Mouse (Mus musculus): ENCODE results near the gene Fam149b. TPM values are rescaled to one million over a fixed set of nuclear protein-coding genes. Genes with fewer than 3 reads are reported as not detected.

The Fam149b gene
- polyA plus RNA-seq, 1 experiment from 2014 or later = 28.6 TPM

DNA sequence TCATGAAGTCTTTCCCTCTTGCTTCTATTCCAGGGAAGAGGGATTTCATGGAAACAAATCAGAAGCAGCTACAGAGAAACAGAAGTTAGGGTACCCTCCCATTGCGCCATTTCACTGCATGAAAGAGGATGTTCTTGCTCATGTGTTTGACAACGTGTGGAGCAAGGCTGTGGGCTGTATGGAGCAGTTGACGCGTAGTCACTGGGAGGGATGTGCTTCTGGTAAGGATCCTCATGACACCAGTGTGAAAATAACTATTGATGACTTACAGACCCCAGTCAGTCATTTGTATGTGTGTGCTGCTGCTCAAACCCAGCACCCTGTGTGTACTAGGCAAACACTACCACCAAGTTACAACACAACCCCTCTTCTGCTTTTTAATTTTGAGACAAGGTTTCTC is 15.3 kb downstream of the Fam149b start:
- Histone ChIP-seq H3K27me3 (replicated peaks) (no peaks in the 10 kb centered on the region), H3K36me3 (peaks cover 41% of the 10 kb centered on the region), H3K4me3 (replicated peaks) (no peak overlapping the region), H3K4me1 (no peaks in the 10 kb centered on the region), H3K27ac (no peak overlapping the region), H3K9ac (no peak overlapping the region), H3K9me3 (no peaks in the 10 kb centered on the region), H3K4me2 (no peak overlapping the region)
- no peak for ATAC-seq (ENCODE audit: insufficient read depth, low FRiP score, low read depth)
- 92% methylated on average over 4 of the region's 4 CpGs for WGBS

DNA sequence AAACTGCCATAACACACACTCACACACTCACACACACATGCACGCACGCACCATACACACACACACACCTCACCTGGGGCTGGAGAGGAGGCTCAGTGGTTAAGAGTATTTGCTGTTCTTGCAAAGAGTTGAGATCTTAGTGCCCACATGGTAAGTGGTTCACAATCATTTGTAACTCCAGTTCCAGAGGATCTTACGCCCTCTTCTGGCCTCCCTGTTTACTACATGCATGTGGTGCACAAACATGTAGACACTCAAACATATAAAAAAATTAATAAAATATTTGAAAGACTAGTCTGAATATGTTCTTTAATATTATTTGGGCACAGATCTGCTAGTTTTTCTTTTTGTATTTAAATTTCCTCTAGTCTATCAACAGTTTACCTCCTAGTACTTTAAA is 20.3 kb downstream of the Fam149b start:
- Histone ChIP-seq H3K9ac (no peak overlapping the region), H3K27ac (no peak overlapping the region), H3K9me3 (no peaks in the 10 kb centered on the region), H3K4me2 (no peak overlapping the region), H3K4me1 (no peaks in the 10 kb centered on the region), H3K27me3 (replicated peaks) (no peaks in the 10 kb centered on the region), H3K4me3 (replicated peaks) (no peak overlapping the region), H3K36me3 (peaks cover 16% of the 10 kb centered on the region)
- ATAC-seq (ENCODE audit: insufficient read depth, low FRiP score, low read depth) = no peak
- 92% methylated on average over 3 of the region's 3 CpGs for WGBS

DNA sequence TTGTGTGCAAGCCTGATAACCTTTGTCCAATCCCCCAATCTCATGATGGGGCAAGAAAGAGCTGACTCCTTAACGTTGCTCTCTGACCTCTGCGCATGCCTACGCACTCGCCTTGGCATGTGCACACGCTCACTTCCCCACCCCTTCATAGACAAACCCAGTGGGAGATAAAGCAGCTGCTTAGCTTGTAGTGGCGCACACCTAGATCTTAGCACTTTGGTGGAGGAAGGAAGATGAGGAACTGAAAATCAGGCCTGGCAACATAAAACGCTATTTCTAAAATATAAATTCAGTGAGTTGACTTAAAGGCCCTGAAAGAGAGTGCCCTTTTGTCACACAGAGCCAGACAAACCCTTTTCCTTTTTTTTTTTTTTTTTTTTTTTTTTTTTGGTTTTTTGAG is 22.8 kb downstream of the Fam149b start:
- Histone ChIP-seq H3K9me3 (no peaks in the 10 kb centered on the region), H3K27me3 (replicated peaks) (no peaks in the 10 kb centered on the region), H3K36me3 (peaks cover 20% of the 10 kb centered on the region), H3K4me3 (replicated peaks) (no peak overlapping the region), H3K4me2 (no peak overlapping the region), H3K4me1 (no peaks in the 10 kb centered on the region), H3K9ac (no peak overlapping the region), H3K27ac (no peak overlapping the region)
- 82% methylated on average over 7 of the region's 7 CpGs for WGBS
- ATAC-seq (ENCODE audit: insufficient read depth, low FRiP score, low read depth) = no peak

DNA sequence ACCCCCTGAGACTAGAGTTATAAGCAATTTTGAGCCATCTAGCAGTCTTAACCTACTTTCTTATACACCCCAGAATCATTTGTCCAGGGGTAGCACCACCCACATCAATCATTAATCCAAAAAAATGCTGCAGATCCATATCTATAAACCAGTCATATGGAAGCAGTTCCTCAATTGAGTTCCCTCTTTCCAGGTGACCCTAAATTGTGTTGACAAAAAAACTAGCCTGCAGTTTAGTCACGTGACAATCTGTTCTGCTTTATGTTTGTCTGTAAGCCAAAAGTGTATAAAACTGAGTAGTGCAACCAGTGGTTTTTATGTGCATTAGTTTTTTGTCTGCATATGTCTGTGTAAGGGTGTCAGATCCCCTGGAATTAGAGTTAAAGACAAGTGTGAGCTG is 23.9 kb downstream of the Fam149b start:
- Histone ChIP-seq H3K9ac (no peak overlapping the region), H3K4me2 (no peak overlapping the region), H3K27me3 (replicated peaks) (no peaks in the 10 kb centered on the region), H3K4me3 (replicated peaks) (no peak overlapping the region), H3K4me1 (no peaks in the 10 kb centered on the region), H3K9me3 (no peaks in the 10 kb centered on the region), H3K27ac (no peak overlapping the region), H3K36me3 (peaks cover 20% of the 10 kb centered on the region)
- no peak for ATAC-seq (ENCODE audit: insufficient read depth, low FRiP score, low read depth)
- 80% methylated on average over 1 of the region's 1 CpGs for WGBS

DNA sequence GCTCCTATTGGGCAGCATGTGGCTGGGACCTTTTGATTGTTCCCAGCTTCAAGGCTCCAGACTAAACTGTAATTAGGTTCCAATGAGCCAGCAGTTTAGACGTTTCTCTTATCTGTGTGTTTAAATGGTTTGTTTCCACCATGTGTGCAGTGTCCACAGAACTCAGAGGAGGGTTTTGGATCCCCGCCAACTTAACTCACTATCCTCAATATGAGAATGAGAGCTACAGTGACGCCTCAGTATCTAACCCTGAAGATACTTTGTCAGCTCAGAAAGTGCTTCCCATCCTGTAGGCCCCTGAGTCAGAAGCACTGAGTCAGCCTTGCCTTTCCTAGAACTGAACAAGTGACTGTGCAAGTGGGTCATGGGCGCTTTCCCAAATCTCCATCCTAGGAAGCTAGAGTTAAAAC is 29.2 kb downstream of the Fam149b start:
- Histone ChIP-seq H3K27me3 (replicated peaks) (no peaks in the 10 kb centered on the region), H3K9me3 (no peaks in the 10 kb centered on the region), H3K4me2 (no peak overlapping the region), H3K9ac (no peak overlapping the region), H3K4me3 (replicated peaks) (no peak overlapping the region), H3K27ac (no peak overlapping the region), H3K4me1 (no peaks in the 10 kb centered on the region), H3K36me3 (peaks cover 17% of the 10 kb centered on the region)
- WGBS = 53% methylated on average over 4 of the region's 4 CpGs
- no peak for ATAC-seq (ENCODE audit: insufficient read depth, low FRiP score, low read depth)

DNA sequence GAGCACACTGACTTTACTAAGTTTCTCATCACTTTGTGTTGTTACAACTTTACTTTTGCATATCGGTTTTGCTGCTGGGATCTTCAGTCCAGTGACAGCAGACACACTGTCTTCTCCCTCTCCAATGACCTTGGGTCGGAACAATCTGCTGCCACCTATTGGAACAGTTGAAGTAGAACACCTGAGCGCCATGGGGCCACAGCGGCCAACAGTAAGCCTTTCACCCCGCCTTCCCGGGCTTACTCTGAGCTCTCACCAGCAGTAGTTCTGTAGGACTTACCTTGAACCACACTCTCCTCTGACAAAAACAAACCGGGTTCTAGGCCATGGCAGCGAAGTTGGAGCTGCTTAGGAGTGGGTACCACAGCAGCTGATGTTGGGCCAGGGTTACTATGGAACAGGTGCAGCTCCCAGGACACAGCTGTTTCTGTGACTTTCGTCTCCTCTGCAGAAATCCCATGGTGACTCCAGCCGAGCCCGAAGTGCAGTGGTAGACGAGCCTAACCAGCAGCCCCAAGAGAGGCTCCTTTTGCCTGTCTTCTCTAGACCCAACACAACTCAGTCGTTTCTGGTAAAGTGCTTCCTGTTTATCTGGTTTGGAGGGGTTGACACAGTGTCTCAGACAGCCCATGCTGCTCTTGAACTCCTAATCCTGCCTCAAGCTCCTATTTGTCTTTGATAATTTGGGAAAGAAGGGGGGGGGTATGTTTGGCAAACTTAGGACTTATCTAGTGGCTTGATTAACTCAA is 30.5 kb downstream of the Fam149b start:
- no peak overlapping the region for H3K4me2 ChIP-seq
- no peaks in the 10 kb centered on the region for H3K4me1 ChIP-seq
- peak; percentile 63; the same call in 1 of the 2 replicates for ATAC-seq (ENCODE audit: insufficient read depth, low FRiP score, low read depth)
- no peaks in the 10 kb centered on the region for H3K27me3 ChIP-seq (replicated peaks)
- no peak overlapping the region for H3K4me3 ChIP-seq (replicated peaks)
- H3K36me3 ChIP-seq = peaks cover 22% of the 10 kb centered on the region
- H3K9ac ChIP-seq = no peak overlapping the region
- H3K27ac ChIP-seq = no peak overlapping the region
- no peaks in the 10 kb centered on the region for H3K9me3 ChIP-seq
- 35% methylated on average over 13 of the region's 13 CpGs for WGBS

DNA sequence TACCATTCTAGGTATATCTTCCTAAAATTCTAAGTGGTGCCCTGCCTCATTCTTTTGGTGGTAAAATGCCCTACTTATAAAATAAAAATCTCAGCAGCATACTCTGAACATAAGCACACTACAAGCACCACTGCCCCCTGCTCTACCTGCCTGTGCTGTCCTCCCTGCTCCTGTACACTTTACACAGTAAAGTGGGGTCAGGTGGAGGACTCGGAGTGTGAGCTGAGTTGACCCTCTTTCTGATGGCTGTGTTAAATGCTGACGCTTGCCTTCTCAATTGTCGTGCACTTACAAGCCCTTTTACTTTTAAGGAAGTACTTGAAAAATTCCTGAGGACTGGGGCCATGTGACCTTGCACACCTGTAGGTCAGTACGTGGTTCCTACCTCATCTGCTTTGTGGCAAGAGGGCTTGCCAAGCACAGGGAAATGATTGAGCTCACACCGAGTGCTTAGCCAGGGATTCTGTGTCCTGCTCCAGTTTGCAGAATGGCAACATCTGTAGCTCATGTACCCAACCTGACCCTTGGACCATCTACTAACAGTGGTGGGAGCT is 31.2 kb downstream of the Fam149b start:
- WGBS = 72% methylated on average over 5 of the region's 5 CpGs
- Histone ChIP-seq H3K27me3 (replicated peaks) (no peaks in the 10 kb centered on the region), H3K4me2 (no peak overlapping the region), H3K9ac (no peak overlapping the region), H3K9me3 (no peaks in the 10 kb centered on the region), H3K27ac (no peak overlapping the region), H3K4me1 (no peaks in the 10 kb centered on the region), H3K36me3 (peaks cover 23% of the 10 kb centered on the region), H3K4me3 (replicated peaks) (no peak overlapping the region)
- ATAC-seq (ENCODE audit: insufficient read depth, low FRiP score, low read depth) = no peak

DNA sequence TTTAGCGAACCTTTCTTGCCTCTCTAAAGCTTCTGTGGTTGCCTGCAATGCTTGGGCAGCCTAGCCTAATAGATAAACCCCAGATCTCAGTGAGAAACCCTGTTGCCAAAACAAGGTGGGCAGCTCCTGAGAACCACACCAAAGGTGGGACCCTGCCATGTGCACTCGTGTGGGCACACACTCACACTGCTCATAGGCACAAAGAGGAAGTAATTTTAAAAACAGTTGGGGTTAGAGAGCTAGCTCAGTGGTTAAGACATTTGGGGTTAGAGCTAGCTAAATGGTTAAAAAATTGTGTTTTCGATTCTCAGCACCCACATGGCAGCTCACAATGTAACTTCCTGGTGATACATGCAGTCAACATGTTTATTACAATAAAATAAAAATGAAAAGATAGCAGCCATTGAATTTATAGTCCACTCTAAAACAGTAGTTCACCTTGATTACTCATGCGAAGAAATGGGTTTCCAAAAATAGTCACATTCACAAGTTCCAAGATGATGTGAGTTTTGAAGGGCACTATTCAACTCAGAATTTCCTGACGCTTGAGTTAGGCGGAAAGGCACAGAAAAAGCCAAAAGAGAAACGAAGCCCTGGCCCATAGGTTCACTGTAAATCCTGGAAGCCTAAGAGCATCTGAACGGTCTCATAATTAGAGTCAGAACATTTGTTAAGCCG is 31.9 kb downstream of the Fam149b start:
- H3K4me1 ChIP-seq = no peaks in the 10 kb centered on the region
- H3K27me3 ChIP-seq (replicated peaks) = no peaks in the 10 kb centered on the region
- no peak for ATAC-seq (ENCODE audit: insufficient read depth, low FRiP score, low read depth)
- H3K4me3 ChIP-seq (replicated peaks) = no peak overlapping the region
- WGBS = 88% methylated on average over 9 of the region's 9 CpGs
- H3K36me3 ChIP-seq = peaks cover 20% of the 10 kb centered on the region; the same call in 1 of the 2 replicates
- H3K9ac ChIP-seq = no peak overlapping the region
- H3K9me3 ChIP-seq = no peaks in the 10 kb centered on the region
- no peak overlapping the region for H3K4me2 ChIP-seq
- no peak overlapping the region for H3K27ac ChIP-seq

DNA sequence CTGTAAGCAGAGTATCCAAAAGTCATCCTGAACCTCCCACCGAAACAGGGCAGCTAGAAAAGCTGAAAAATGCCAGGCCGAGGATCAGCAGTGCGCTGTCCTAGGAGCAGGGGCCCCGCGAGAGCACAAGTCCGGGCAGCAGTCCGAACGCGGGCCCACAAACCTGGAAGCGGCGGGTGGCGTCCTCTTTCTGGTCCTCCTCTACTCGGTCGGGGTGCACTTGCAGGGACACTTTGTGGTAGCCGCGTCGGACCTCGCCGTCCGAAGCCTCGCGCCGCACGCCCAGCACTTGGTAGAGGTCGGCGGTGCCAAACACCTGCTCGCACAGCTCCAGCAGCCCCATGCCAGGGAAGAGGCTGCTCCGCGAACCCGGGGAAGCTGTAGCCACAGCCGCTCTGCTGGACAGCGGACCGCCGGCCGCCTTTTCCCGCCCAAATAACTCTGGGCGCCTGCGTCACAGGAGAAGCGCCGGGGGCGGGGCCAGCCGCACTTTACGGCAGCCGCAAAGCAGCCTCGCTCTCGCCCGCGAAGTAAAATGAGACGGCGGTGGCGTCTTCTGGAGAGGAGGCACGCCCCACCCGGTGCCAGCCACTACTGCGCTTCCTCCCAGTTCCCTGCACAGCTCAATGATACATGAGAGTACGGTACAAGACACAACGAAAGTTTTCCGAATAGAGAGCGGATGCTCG is 40.6 kb downstream of the Fam149b start, which contains the start of gene Dnajc9:
Dnajc9 (minus strand) TSS at position 470 of the 689 bp plus-strand sequence.
- Histone ChIP-seq H3K9me3 (no peaks in the 10 kb centered on the region), H3K4me2 (peak within 1 kb of the TSS; percentile 70), H3K36me3 (peaks cover 3% of the 10 kb centered on the region; the same call in 1 of the 2 replicates), H3K9ac (peak within 1 kb of the TSS; percentile 78), H3K4me3 (replicated peaks) (peak within 1 kb of the TSS; percentile 88), H3K4me1 (peaks cover 20% of the 10 kb centered on the region), H3K27ac (peak within 1 kb of the TSS; percentile 85), H3K27me3 (replicated peaks) (no peaks in the 10 kb centered on the region)
- under 1% methylated on average over 59 of the region's 59 CpGs for WGBS
- peak; percentile 66 for ATAC-seq (ENCODE audit: insufficient read depth, low FRiP score, low read depth)

DNA sequence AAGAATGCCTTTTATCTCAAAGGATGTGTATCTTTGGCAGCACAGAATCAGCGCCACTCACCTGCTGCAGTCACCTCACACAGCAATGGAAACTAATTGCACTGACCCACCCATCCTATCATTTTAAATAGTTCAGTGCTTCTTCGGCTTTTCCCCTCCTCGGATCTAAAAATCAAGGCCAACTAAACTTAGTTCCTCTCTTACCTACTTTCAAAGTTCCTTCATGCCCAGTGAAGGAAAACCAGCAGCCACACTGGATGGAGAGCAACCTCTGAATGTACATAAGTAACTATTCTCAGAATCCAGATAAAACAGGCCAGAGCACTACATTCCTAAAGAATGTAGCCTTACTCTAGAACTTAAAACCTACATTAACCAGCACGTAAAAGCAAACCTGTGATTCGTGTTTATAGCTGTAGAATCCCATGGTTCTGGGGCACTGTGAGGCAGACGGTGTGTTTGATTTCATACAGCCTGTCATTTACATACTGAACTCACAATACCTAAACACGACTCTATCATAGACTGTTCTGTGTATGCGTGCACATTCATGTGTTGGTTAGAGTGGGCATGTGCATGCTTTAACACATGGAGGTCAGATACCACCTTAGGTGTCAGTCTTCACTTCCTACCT is 41.6 kb downstream of the Fam149b start:
- WGBS = 82% methylated on average over 8 of the region's 8 CpGs
- Histone ChIP-seq H3K4me3 (replicated peaks) (peak overlapping the region; percentile 88), H3K9me3 (no peaks in the 10 kb centered on the region), H3K9ac (no peak overlapping the region), H3K36me3 (no peaks in the 10 kb centered on the region; the same call in 1 of the 2 replicates), H3K4me1 (peaks cover 23% of the 10 kb centered on the region), H3K4me2 (peak overlapping the region; percentile 70; the same call in 1 of the 2 replicates), H3K27ac (peak overlapping the region; percentile 85; the same call in 1 of the 2 replicates), H3K27me3 (replicated peaks) (no peaks in the 10 kb centered on the region)
- no peak for ATAC-seq (ENCODE audit: insufficient read depth, low FRiP score, low read depth)

DNA sequence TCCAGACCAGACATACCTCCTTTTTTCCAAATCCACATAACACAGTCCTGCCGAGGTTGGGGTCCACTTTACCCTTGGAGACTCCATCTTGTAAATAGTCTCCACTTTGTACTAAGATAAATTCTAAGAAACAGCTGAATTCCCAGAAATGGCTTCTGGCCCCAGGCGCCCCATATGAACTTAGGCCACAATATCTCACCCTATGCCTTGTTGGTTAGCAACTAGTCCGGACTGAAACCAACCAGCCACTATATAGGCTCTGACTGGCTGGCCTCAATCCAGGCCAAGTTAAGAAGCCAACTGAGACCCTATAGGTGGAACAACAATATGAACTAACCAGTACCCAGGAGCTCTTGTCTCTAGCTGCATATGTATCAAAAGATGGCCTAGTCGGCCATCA is 44.4 kb downstream of the Fam149b start:
- Histone ChIP-seq H3K27ac (no peak overlapping the region), H3K9ac (no peak overlapping the region), H3K4me3 (replicated peaks) (no peak overlapping the region), H3K4me1 (peaks cover 8% of the 10 kb centered on the region), H3K27me3 (replicated peaks) (no peaks in the 10 kb centered on the region), H3K9me3 (no peaks in the 10 kb centered on the region), H3K4me2 (peak overlapping the region; percentile 24; the same call in 1 of the 2 replicates), H3K36me3 (no peaks in the 10 kb centered on the region; the same call in 1 of the 2 replicates)
- WGBS = 84% methylated on average over 4 of the region's 4 CpGs
- ATAC-seq (ENCODE audit: insufficient read depth, low FRiP score, low read depth) = no peak
